Mouse (Mus musculus) hematopoietic stem cell, adult 5-6 weeks (primary cell): ENCODE data around the gene 2810006K23Rik. TPM values are rescaled to one million over a fixed set of nuclear protein-coding genes. Genes with fewer than 3 reads are reported as not detected.
"Not testable (repeated sequence)": the region's sequence is repeated elsewhere in the genome, so short reads cannot be mapped to it uniquely, and the experiment has no call there.

Experiments
- ATAC-seq, 2 experiments: fragments of 125-278 bp in 1 of 2; replicated peaks in 1 of 2; 2 replicates each; pipeline ENCODE4 v1.8.0; 2016 to 2017; ENCODE audit warnings: inconsistent platforms in 2 of 2, mild to moderate bottlenecking in 2 of 2, moderate number of reproducible peaks in 2 of 2, low read depth in 1 of 2, moderate TSS enrichment in 1 of 2; ENCODE audit not compliant: low FRiP score in 2 of 2, poor library complexity in 2 of 2, severe bottlenecking in 2 of 2, insufficient read depth in 1 of 2, low TSS enrichment in 1 of 2
- total RNA-seq: library from RNA; stranded (forward); fragments of 172-1452, 232-1000 nt; gene quantifications from 2 replicates; pipeline ENCODE4 v1.2.3, GENCODE M21; 2017

The 2810006K23Rik gene
- total RNA-seq, 1 experiment from 2014 or later: 24.6 TPM

GRCm38 (mm10) chr5:124362982-124363381 is 35.1 kb downstream of the 2810006K23Rik start, which contains the start of gene Cdk2ap1:
Gene Cdk2ap1 (minus strand): TSS chr5:124363082.
- not testable (repeated sequence) for ATAC-seq

- no peak for ATAC-seq
These were observed 36.5 kb downstream of the 2810006K23Rik start for GRCm38 (mm10) chr5:124364173-124364918.

- no peak for ATAC-seq
These were observed 37.9 kb downstream of the 2810006K23Rik start for GRCm38 (mm10) chr5:124365754-124366153.

GRCm38 (mm10) chr5:124366721-124367120 is 38.8 kb downstream of the 2810006K23Rik start:
- ATAC-seq: 0 out of 4 replicates have a peak, but pooled peaks of 1 of the 2 experiments have one; percentile 32

- ATAC-seq: no peak
These were observed 46.4 kb downstream of the 2810006K23Rik start for GRCm38 (mm10) chr5:124374298-124374697.

GRCm38 (mm10) chr5:124376401-124376800 is 48.5 kb downstream of the 2810006K23Rik start:
- no peak for ATAC-seq

- ATAC-seq: no peak
These were observed 49.3 kb downstream of the 2810006K23Rik start for GRCm38 (mm10) chr5:124377149-124377548.

GRCm38 (mm10) chr5:124380121-124380520 is 52.2 kb downstream of the 2810006K23Rik start:
- ATAC-seq: no peak

- no peak for ATAC-seq
These were observed 60.0 kb downstream of the 2810006K23Rik start for GRCm38 (mm10) chr5:124387932-124388331.

Other genes with a start within 250 kb of the 2810006K23Rik start
- 0.84 and 2.4 TPM in 2 replicates for gene Abcb9, start 232.3 kb upstream of the 2810006K23Rik start, total RNA-seq
- gene Ogfod2, start 215.8 kb upstream of the 2810006K23Rik start, total RNA-seq: 7.9 and 13.8 TPM in 2 replicates
- 81.3 and 90.1 TPM in 2 replicates for gene Arl6ip4, start 212.0 kb upstream of the 2810006K23Rik start, total RNA-seq
- 8.0 and 14.3 TPM in 2 replicates for gene Pitpnm2, start 78.3 kb upstream of the 2810006K23Rik start, total RNA-seq
- 27.8 and 41.0 TPM in 2 replicates for gene Mphosph9, start 117 bp upstream of the 2810006K23Rik start, total RNA-seq
- gene Cdk2ap1, start 35.0 kb downstream of the 2810006K23Rik start, total RNA-seq: 166 and 167 TPM in 2 replicates
- gene Sbno1, start 97.9 kb downstream of the 2810006K23Rik start, total RNA-seq: 233 and 245 TPM in 2 replicates
- gene Kmt5a, start 111.8 kb downstream of the 2810006K23Rik start, total RNA-seq: 99.1 and 120 TPM in 2 replicates
- gene Rilpl2, start 150.3 kb downstream of the 2810006K23Rik start, total RNA-seq: 45.7 and 62.1 TPM in 2 replicates
- gene Snrnp35, start 155.0 kb downstream of the 2810006K23Rik start, total RNA-seq: 4.8 and 7.4 TPM in 2 replicates
- 6.0 and 9.5 TPM in 2 replicates for gene Rilpl1, start 203.3 kb downstream of the 2810006K23Rik start, total RNA-seq
- gene Tmed2, start 212.6 kb downstream of the 2810006K23Rik start, total RNA-seq: 482 and 912 TPM in 2 replicates
- 16.0 and 16.4 TPM in 2 replicates for gene Ddx55, start 224.8 kb downstream of the 2810006K23Rik start, total RNA-seq